Mouse (Mus musculus): ENCODE results near the gene 1810046K07Rik.

DNA sequence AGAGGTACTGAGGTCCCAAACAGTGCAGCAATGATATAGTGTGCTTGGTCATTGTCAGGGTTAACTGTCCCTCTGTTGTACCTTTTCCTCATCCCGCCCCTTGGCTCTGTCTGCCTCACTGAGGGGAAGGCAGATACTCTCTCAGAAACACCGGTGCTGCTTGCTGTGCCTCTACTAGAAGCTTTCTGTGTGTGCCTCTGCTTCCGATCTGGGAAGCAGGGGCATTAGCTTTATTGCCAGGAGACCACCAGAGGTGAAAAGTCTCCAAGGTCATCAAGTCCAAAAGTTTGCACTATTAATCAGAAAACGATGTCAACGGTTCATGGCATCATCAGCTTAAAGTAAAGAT, 1.2 kb downstream of the 1810046K07Rik start:
- no peak for TF ChIP-seq POLR2A (IDR thresholded peaks at IDR 0.05; ENCODE audit: extremely low read depth, insufficient read depth, low read length)
- TF ChIP-seq CTCF (IDR thresholded peaks at IDR 0.05; ENCODE audit: low read depth, low read length): no peak
